Mouse (Mus musculus): ENCODE results near the gene Sult6b2.

DNA sequence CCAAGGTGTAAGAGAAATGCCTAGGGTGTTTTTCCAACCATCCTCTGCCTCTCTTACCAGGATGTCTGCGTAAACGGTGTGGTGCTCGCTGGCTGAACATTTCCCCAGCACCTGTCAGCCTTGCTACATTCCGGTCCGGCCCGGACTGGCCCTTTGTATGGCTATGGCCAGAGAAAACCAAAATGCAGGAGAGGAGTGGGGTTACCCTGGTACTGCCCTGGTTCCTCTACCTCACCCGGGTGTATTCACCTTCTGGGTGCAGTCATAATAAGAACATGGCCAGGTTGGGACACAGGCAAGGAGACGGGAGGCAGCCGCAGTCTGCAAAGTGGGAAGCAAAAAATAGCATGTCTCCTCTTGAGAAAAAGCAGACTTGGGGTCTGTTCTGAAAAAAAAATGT, 9.2 kb downstream of the Sult6b2 start:
- TF ChIP-seq CTCF (IDR thresholded peaks at IDR 0.05; ENCODE audit: low read depth, low read length) (no peak), POLR2A (IDR thresholded peaks at IDR 0.05; ENCODE audit: borderline replicate concordance, low read depth, low read length) (no peak)

Data from bone marrow macrophage, adult 2 months (primary cell).